In genomic region chr1:81287088-81287487, GRCm38 (mm10) we compare ENCODE assay signal across 9 mouse cellular contexts.
DNase-seq lines count a peak whose midpoint lies in the region; ATAC-seq lines count a peak whose summit lies in the region.
"Had no signal": no experiment of that assay in that cellular context is flagged by ENCODE, and none has a peak within 500 bp of the region (broad histone marks: within the 10 kb centered on the region; RNA-seq: fewer than 3 reads in every experiment).

No protein-coding gene starts in this region.

- no peaks in the 10 kb centered on the region for H3K36me3 ChIP-seq in hindbrain, embryonic 16.5 days (ENCODE audit: control insufficient read depth, insufficient read depth, low read length)
- H3K36me3 ChIP-seq in midbrain, embryonic 13.5 days = no peaks in the 10 kb centered on the region

- no peaks in the 10 kb centered on the region for H3K4me1 ChIP-seq in hindbrain, embryonic 16.5 days (ENCODE audit: control insufficient read depth, insufficient read depth, low read depth, low read length)
- no peaks in the 10 kb centered on the region for H3K4me1 ChIP-seq in midbrain, embryonic 13.5 days (replicated peaks)
- H3K4me1 ChIP-seq: megakaryocyte, embryonic 14.5 days had no signal

- ATAC-seq in common myeloid progenitor, adult 5-6 weeks (replicated peaks; ENCODE audit: low read depth, poor library complexity, severe bottlenecking) = peak; percentile 96
- ATAC-seq in hindbrain, embryonic 16.5 days = peak; percentile 93
- ATAC-seq in midbrain, embryonic 13.5 days = peak; percentile 92

- intact Hi-C loops in heart, postnatal 14 days (cut with DNase I) = loop anchor here (2.0 kb wide), 1 partner anchor 456 kb away; no protein-coding TSS in a partner anchor

- H3K4me3 ChIP-seq in hindbrain, embryonic 16.5 days (ENCODE audit: low read length) = no peak overlapping the region
- no peak overlapping the region for H3K4me3 ChIP-seq in midbrain, embryonic 13.5 days (replicated peaks)
- H3K4me3 ChIP-seq: megakaryocyte, embryonic 14.5 days had no signal

- H3K4me2 ChIP-seq in hindbrain, embryonic 16.5 days (ENCODE audit: low read length) = no peak overlapping the region
- no peak overlapping the region for H3K4me2 ChIP-seq in midbrain, embryonic 13.5 days (replicated peaks)

- H3K9ac ChIP-seq in hindbrain, embryonic 16.5 days (ENCODE audit: low read depth, low read length) = no peak overlapping the region
- no peak overlapping the region for H3K9ac ChIP-seq in midbrain, embryonic 13.5 days (replicated peaks)

- H3K27ac ChIP-seq in hindbrain, embryonic 16.5 days (ENCODE audit: low read depth, low read length) = peak overlapping the region; percentile 44; the same call in 1 of the 2 replicates
- H3K27ac ChIP-seq in midbrain, embryonic 13.5 days = no peak overlapping the region

- no peaks in the 10 kb centered on the region for H3K9me3 ChIP-seq in hindbrain, embryonic 16.5 days (ENCODE audit: control insufficient read depth, low read length)
- no peaks in the 10 kb centered on the region for H3K9me3 ChIP-seq in midbrain, embryonic 13.5 days
- H3K9me3 ChIP-seq: megakaryocyte, embryonic 14.5 days had no signal

- peak; percentile 5 for DNase-seq in layer of hippocampus, adult 9-11 months
- DNase-seq in layer of hippocampus, adult 9-10 months (ENCODE audit: low spot score) = no peak
- peak; percentile 63 for DNase-seq in MN1 (ENCODE audit: low spot score)
- DNase-seq in urinary bladder, adult 2 months (ENCODE audit: low spot score) = no peak
- no peak for DNase-seq in heart, postnatal 14 days

- no peaks in the 10 kb centered on the region for H3K27me3 ChIP-seq in hindbrain, embryonic 16.5 days (replicated peaks; ENCODE audit: control insufficient read depth, insufficient read depth, low read length)
- H3K27me3 ChIP-seq in midbrain, embryonic 13.5 days = no peaks in the 10 kb centered on the region
- H3K27me3 ChIP-seq: megakaryocyte, embryonic 14.5 days had no signal

Comparison
In these comparisons a context has a peak if more than half of its experiments do, and no peak if none do; other contexts are left out.
1. DNase-seq: peak in layer of hippocampus, adult 9-11 months (single experiment) and MN1 (single experiment); none in layer of hippocampus, adult 9-10 months (single experiment), urinary bladder, adult 2 months (single experiment) and heart, postnatal 14 days (0 of 2).
2. Peak in every context shown above with its lines, with median percentiles within 50 percentile points of each other: ATAC-seq.